Mouse (Mus musculus): ENCODE data around the gene Lmln. TPM values are rescaled to one million over a fixed set of nuclear protein-coding genes. Genes with fewer than 3 reads are reported as not detected.

The Lmln gene
- total and polyA plus RNA-seq, 3 experiments: 2.0 to 3.8 TPM; not detected in 1

- no peak for TF ChIP-seq ZC3H11A (IDR thresholded peaks at IDR 0.05; ENCODE audit: low read depth, low read length)
- TF ChIP-seq POLR2A (IDR thresholded peaks at IDR 0.05; ENCODE audit: control insufficient read depth in 1 of 2, insufficient read depth in 1 of 2, low read depth in 1 of 2, low read length in 2 of 2, poor library complexity in 1 of 2): peak in 1 of 2 experiments; percentile 47; a peak in 1 of 4 replicates
- TF ChIP-seq TBP (IDR thresholded peaks at IDR 0.05; ENCODE audit: low read depth, low read length): no peak
- TF ChIP-seq JUND (IDR thresholded peaks at IDR 0.05; ENCODE audit: low read depth, low read length): no peak
- TF ChIP-seq RCOR1 (IDR thresholded peaks at IDR 0.05; ENCODE audit: low read depth, low read length): no peak
- TF ChIP-seq GABPA (IDR thresholded peaks at IDR 0.05; ENCODE audit: low read depth, low read length): no peak
- peak; percentile 39; the same call in 1 of the 2 replicates for TF ChIP-seq KAT2A (conservative IDR thresholded peaks at IDR 0.05; ENCODE audit: low read depth, low read length)
- no peak for TF ChIP-seq USF2 (IDR thresholded peaks at IDR 0.05; ENCODE audit: borderline replicate concordance in 1 of 2, insufficient read depth in 1 of 2, low read depth in 1 of 2, low read length in 2 of 2)
Observed at GRCm38 (mm10) chr16:33043268-33043667, 19.1 kb upstream of the Lmln start (continued).

GRCm38 (mm10) chr16:33048004-33048403 lies 14.3 kb upstream of the Lmln start:
- Histone ChIP-seq H3K4me3 (ENCODE audit: control insufficient read depth in 1 of 2, insufficient read depth in 1 of 2, low read depth in 2 of 2, low read length in 2 of 2) (no peak overlapping the region), H3K27ac (ENCODE audit: control insufficient read depth, low read depth, low read length) (no peak overlapping the region), H3K36me3 (ENCODE audit: control insufficient read depth in 1 of 2, insufficient read depth in 2 of 2, low read length in 2 of 2) (peaks cover 0 to 4% of the 10 kb centered on the region in 2 experiments; a peak in 1 of 4 replicates), H3K27me3 (ENCODE audit: control insufficient read depth in 1 of 2, insufficient read depth in 2 of 2, low read length in 2 of 2) (no peaks in the 10 kb centered on the region), H3K9me3 (replicated peaks; ENCODE audit: insufficient read depth, low read length) (no peaks in the 10 kb centered on the region), H3K79me2 (ENCODE audit: control insufficient read depth, insufficient read depth, low read length, poor library complexity) (0 out of 2 replicates have a peak, but pooled peaks cover 2% of the 10 kb centered on the region), H3K4me1 (ENCODE audit: control insufficient read depth in 1 of 2, insufficient read depth in 2 of 2, low read length in 2 of 2) (peaks cover 3% of the 10 kb centered on the region in 2 experiments; a peak in 1 of 4 replicates), H3K9ac (ENCODE audit: control insufficient read depth, low read depth, low read length, poor library complexity, severe bottlenecking) (no peak overlapping the region)
- peak; percentile 48 for DNase-seq (ENCODE audit: low read depth, low spot score)
- no peak for TF ChIP-seq ELF1 (IDR thresholded peaks at IDR 0.05; ENCODE audit: low read depth, low read length)
- TF ChIP-seq ZMIZ1 (IDR thresholded peaks at IDR 0.05; ENCODE audit: low read depth, low read length): no peak
- TF ChIP-seq EP300 (IDR thresholded peaks at IDR 0.05; ENCODE audit: low read depth in 1 of 2, low read length in 2 of 2): no peak
- no peak for TF ChIP-seq USF2 (IDR thresholded peaks at IDR 0.05; ENCODE audit: borderline replicate concordance in 1 of 2, insufficient read depth in 1 of 2, low read depth in 1 of 2, low read length in 2 of 2)
- peak; percentile 51; the same call in 1 of the 2 replicates for TF ChIP-seq USF1 (IDR thresholded peaks at IDR 0.05; ENCODE audit: low read depth, low read length)
- TF ChIP-seq MAFK (IDR thresholded peaks at IDR 0.05; ENCODE audit: borderline replicate concordance, low read depth, low read length): no peak

- no peak for TF ChIP-seq ELF1 (IDR thresholded peaks at IDR 0.05; ENCODE audit: low read depth, low read length)
- no peak for TF ChIP-seq USF1 (IDR thresholded peaks at IDR 0.05; ENCODE audit: low read depth, low read length)
- no peak for TF ChIP-seq MEF2A (IDR thresholded peaks at IDR 0.05; ENCODE audit: extremely low read depth, insufficient replicate concordance, low read depth, low read length, poor library complexity, severe bottlenecking)
- no peak for TF ChIP-seq ZKSCAN1 (IDR thresholded peaks at IDR 0.05; ENCODE audit: low read depth, low read length)
- TF ChIP-seq E2F4 (IDR thresholded peaks at IDR 0.05; ENCODE audit: borderline replicate concordance, low read depth, low read length): no peak
- TF ChIP-seq SIN3A (IDR thresholded peaks at IDR 0.05; ENCODE audit: low read length): no peak
- no peak for TF ChIP-seq NELFE (IDR thresholded peaks at IDR 0.05; ENCODE audit: low read depth, low read length)
- no peak for TF ChIP-seq ZNF384 (IDR thresholded peaks at IDR 0.05; ENCODE audit: low read depth, low read length)
- TF ChIP-seq TAL1 (IDR thresholded peaks at IDR 0.05; ENCODE audit: low read length): no peak
- TF ChIP-seq MXI1 (IDR thresholded peaks at IDR 0.05; ENCODE audit: low read depth, low read length): no peak
- no peak for TF ChIP-seq GATA1 (IDR thresholded peaks at IDR 0.05; ENCODE audit: low read depth, low read length)
- TF ChIP-seq KAT2A (conservative IDR thresholded peaks at IDR 0.05; ENCODE audit: low read depth, low read length): no peak
- TF ChIP-seq USF2 (IDR thresholded peaks at IDR 0.05; ENCODE audit: borderline replicate concordance in 1 of 2, insufficient read depth in 1 of 2, low read depth in 1 of 2, low read length in 2 of 2): no peak
- TF ChIP-seq NRF1 (IDR thresholded peaks at IDR 0.05; ENCODE audit: insufficient read depth, low read depth, low read length, poor library complexity, severe bottlenecking): no peak
- TF ChIP-seq CHD2 (IDR thresholded peaks at IDR 0.05; ENCODE audit: low read length): no peak
- no peak for TF ChIP-seq JUND (IDR thresholded peaks at IDR 0.05; ENCODE audit: low read depth, low read length)
- Histone ChIP-seq H3K79me2 (ENCODE audit: control insufficient read depth, insufficient read depth, low read length, poor library complexity) (0 out of 2 replicates have a peak, but pooled peaks cover 2% of the 10 kb centered on the region), H3K4me1 (ENCODE audit: control insufficient read depth in 1 of 2, insufficient read depth in 2 of 2, low read length in 2 of 2) (peaks cover under 1 to 3% of the 10 kb centered on the region in 2 experiments; a peak in 1 of 4 replicates), H3K4me3 (ENCODE audit: control insufficient read depth in 1 of 2, insufficient read depth in 1 of 2, low read depth in 2 of 2, low read length in 2 of 2) (no peak overlapping the region), H3K9me3 (replicated peaks; ENCODE audit: insufficient read depth, low read length) (no peaks in the 10 kb centered on the region), H3K36me3 (ENCODE audit: control insufficient read depth in 1 of 2, insufficient read depth in 2 of 2, low read length in 2 of 2) (peaks cover 0 to 4% of the 10 kb centered on the region in 2 experiments; a peak in 1 of 4 replicates), H3K27ac (ENCODE audit: control insufficient read depth, low read depth, low read length) (no peak overlapping the region), H3K27me3 (ENCODE audit: control insufficient read depth in 1 of 2, insufficient read depth in 2 of 2, low read length in 2 of 2) (no peaks in the 10 kb centered on the region), H3K9ac (ENCODE audit: control insufficient read depth, low read depth, low read length, poor library complexity, severe bottlenecking) (no peak overlapping the region)
- DNase-seq (ENCODE audit: low read depth, low spot score): peak; percentile 26
Observed at GRCm38 (mm10) chr16:33048686-33049085, 13.6 kb upstream of the Lmln start.
